Mouse (Mus musculus): ENCODE measurements around the gene Aadacl3. TPM values are rescaled to one million over a fixed set of nuclear protein-coding genes. Genes with fewer than 3 reads are reported as not detected.

Aadacl3 gene
- polyA plus RNA-seq (2014; fragmentation: Illumina TruSeq; extraction: RNeasy Lipid Tissue Mini Kit (QIAGEN cat#74804); ENCODE audit: insufficient read depth, low read depth, low replicate concordance) = not detected

DNA sequence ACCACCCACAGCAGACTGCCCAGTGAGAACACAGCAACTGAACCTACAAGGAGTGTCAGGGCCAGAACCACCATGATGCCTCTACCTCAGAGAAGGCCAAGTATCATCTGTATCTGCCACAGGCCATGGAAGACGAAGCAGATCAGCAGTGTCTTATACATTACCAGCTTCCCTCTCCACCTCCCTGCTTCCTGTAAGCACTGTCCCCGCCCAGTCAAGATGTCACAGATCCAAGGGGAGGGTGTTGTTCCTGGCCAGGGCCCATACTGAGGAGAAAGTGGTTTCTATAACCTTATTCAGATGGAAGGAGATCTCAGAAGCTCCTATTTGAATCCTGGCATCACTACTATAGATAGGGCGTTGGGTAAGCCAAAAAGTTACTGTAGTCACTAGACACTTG, at the start of gene Aadacl3:
Aadacl3 (minus strand) TSS at position 101 of the 400 bp plus-strand sequence.

DNA sequence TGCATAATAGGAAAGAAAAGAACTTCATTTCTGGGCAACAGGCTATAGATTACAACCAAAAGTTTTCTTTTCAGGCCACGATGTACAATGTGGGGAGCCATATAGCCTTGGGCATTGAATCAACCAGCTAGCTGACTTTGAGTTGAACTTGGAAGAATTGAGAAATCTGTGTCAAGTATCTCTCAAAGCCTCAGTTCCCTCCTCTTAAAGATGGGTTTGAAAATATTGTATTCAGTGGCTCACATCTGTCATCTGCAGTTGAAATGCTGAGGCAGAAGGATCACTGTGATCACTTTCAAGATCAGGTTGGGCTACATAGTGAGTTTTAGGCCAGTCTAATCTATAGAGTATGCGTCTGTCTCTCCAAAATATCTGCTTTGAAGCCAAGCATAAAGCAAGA, 10.3 kb downstream of the Aadacl3 start, which contains the start of gene Gm9944:
Gm9944 (minus strand) TSS at position 101 of the 400 bp plus-strand sequence.

GRCm38 (mm10) chr4:144438672-144439071, 24.9 kb downstream of the Aadacl3 start, which contains the start of gene 1700012P22Rik:
Gene 1700012P22Rik (minus strand): TSS chr4:144438772.

DNA sequence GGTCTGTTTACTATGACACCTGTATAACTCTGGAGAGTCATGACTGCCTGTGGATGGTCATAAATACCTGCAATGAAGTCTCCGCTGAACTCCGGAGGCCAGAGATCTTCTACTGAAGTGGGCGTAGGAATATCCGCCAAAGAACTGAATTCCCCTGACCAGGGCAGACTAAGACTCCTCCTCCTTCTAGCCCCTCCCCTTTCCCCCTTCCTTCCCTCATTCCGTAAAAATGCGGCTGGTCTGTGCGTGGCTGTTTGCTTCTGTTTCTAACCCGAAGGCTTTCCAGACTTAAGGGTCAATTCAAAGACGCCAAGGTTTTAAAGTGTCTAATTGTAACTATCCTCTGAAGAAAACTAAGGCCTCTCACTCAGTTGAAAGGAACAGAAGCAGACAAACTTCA, 55.3 kb downstream of the Aadacl3 start, which contains the start of gene Pramef12:
Pramef12 (minus strand) TSS at position 175 of the 400 bp plus-strand sequence.

Other genes with a start within 250 kb of the Aadacl3 start
- gene Pramel5, start 183.3 kb downstream of the Aadacl3 start, polyA plus RNA-seq (2014; fragmentation: Illumina TruSeq; extraction: RNeasy Lipid Tissue Mini Kit (QIAGEN cat#74804); ENCODE audit: insufficient read depth, low read depth, low replicate concordance) = not detected
- not detected for gene Gm13128, start 133.5 kb downstream of the Aadacl3 start, polyA plus RNA-seq (2014; fragmentation: Illumina TruSeq; extraction: RNeasy Lipid Tissue Mini Kit (QIAGEN cat#74804); ENCODE audit: insufficient read depth, low read depth, low replicate concordance)
- gene Gm13119, start 105.8 kb downstream of the Aadacl3 start, polyA plus RNA-seq (2014; fragmentation: Illumina TruSeq; extraction: RNeasy Lipid Tissue Mini Kit (QIAGEN cat#74804); ENCODE audit: insufficient read depth, low read depth, low replicate concordance) = not detected
- gene Pramef20, start 85.8 kb downstream of the Aadacl3 start, polyA plus RNA-seq (2014; fragmentation: Illumina TruSeq; extraction: RNeasy Lipid Tissue Mini Kit (QIAGEN cat#74804); ENCODE audit: insufficient read depth, low read depth, low replicate concordance) = not detected
- gene Pramef12, start 55.3 kb downstream of the Aadacl3 start, polyA plus RNA-seq (2014; fragmentation: Illumina TruSeq; extraction: RNeasy Lipid Tissue Mini Kit (QIAGEN cat#74804); ENCODE audit: insufficient read depth, low read depth, low replicate concordance) = 0.21 TPM
- not detected for gene 1700012P22Rik, start 25.0 kb downstream of the Aadacl3 start, polyA plus RNA-seq (2014; fragmentation: Illumina TruSeq; extraction: RNeasy Lipid Tissue Mini Kit (QIAGEN cat#74804); ENCODE audit: insufficient read depth, low read depth, low replicate concordance)
- gene Gm9944, start 10.4 kb downstream of the Aadacl3 start, polyA plus RNA-seq (2014; fragmentation: Illumina TruSeq; extraction: RNeasy Lipid Tissue Mini Kit (QIAGEN cat#74804); ENCODE audit: insufficient read depth, low read depth, low replicate concordance) = not detected
- gene 9430007A20Rik, start 56.1 kb upstream of the Aadacl3 start, polyA plus RNA-seq (2014; fragmentation: Illumina TruSeq; extraction: RNeasy Lipid Tissue Mini Kit (QIAGEN cat#74804); ENCODE audit: insufficient read depth, low read depth, low replicate concordance) = not detected
- not detected for gene Gm13124, start 101.4 kb upstream of the Aadacl3 start, polyA plus RNA-seq (2014; fragmentation: Illumina TruSeq; extraction: RNeasy Lipid Tissue Mini Kit (QIAGEN cat#74804); ENCODE audit: insufficient read depth, low read depth, low replicate concordance)
- gene Aadacl4, start 150.0 kb upstream of the Aadacl3 start, polyA plus RNA-seq (2014; fragmentation: Illumina TruSeq; extraction: RNeasy Lipid Tissue Mini Kit (QIAGEN cat#74804); ENCODE audit: insufficient read depth, low read depth, low replicate concordance) = not detected
- gene Gm436, start 222.6 kb upstream of the Aadacl3 start, polyA plus RNA-seq (2014; fragmentation: Illumina TruSeq; extraction: RNeasy Lipid Tissue Mini Kit (QIAGEN cat#74804); ENCODE audit: insufficient read depth, low read depth, low replicate concordance) = not detected